ENCODE assay signal across 9 mouse cellular contexts in the genomic region with DNA sequence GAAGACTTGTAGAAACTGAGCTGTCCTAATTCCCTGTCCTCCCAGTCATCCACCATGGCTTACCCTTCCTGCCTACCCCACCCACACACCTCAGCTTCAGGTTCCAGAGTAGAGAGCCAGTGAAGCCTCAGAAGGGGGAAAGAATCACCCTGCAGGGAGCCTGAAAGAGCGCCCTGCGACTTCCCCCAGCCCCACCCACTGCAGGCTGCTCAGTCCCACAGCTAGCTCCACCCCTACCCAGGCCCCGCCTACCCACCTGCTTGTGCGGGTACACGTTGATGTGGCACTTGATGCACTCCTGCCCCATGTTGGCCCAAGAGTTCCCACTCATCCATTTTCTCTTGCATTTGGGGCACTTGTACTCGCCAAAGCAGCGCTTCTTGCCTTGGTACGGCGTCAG. TPM values are rescaled to one million over a fixed set of nuclear protein-coding genes. Genes with fewer than 3 reads are reported as not detected.
DNase-seq lines count a peak whose midpoint lies in the region; ATAC-seq and TF ChIP-seq lines count a peak whose summit lies in the region.
"Had no signal": no experiment of that assay in that cellular context is flagged by ENCODE, and none has a peak within 500 bp of the region (broad histone marks: within the 10 kb centered on the region; RNA-seq: fewer than 3 reads in every experiment).

No protein-coding gene starts in this region.

- no peak overlapping the region for H3K4me3 ChIP-seq in heart, postnatal 0 days (ENCODE audit: low read depth, low read length)
- no peak overlapping the region for H3K4me3 ChIP-seq in heart, embryonic 12.5 days
- no peak overlapping the region for H3K4me3 ChIP-seq in embryonic facial prominence, embryonic 10.5 days
- H3K4me3 ChIP-seq in liver, embryonic 16.5 days (ENCODE audit: low read depth, low read length): no peak overlapping the region
- no peak overlapping the region for H3K4me3 ChIP-seq in midbrain, embryonic 16.5 days (ENCODE audit: low read depth, low read length)

- H3K4me1 ChIP-seq in heart, postnatal 0 days (ENCODE audit: control insufficient read depth, insufficient read depth): peaks cover 1% of the 10 kb centered on the region; the same call in 1 of the 2 replicates
- H3K4me1 ChIP-seq in heart, embryonic 12.5 days (replicated peaks): peaks cover 32% of the 10 kb centered on the region
- H3K4me1 ChIP-seq in embryonic facial prominence, embryonic 10.5 days: peaks cover 59% of the 10 kb centered on the region
- no peaks in the 10 kb centered on the region for H3K4me1 ChIP-seq in liver, embryonic 16.5 days (ENCODE audit: control insufficient read depth, low read depth, low read length)
- 0 out of 2 replicates have a peak, but pooled peaks cover 3% of the 10 kb centered on the region for H3K4me1 ChIP-seq in midbrain, embryonic 16.5 days (ENCODE audit: control insufficient read depth, insufficient read depth, low read length)

- no peak for TF ChIP-seq EP300 in heart, postnatal 0 days (IDR thresholded peaks at IDR 0.05; ENCODE audit: low read depth)

- H3K9me3 ChIP-seq in heart, postnatal 0 days (replicated peaks; ENCODE audit: control insufficient read depth, low read length): no peaks in the 10 kb centered on the region
- no peaks in the 10 kb centered on the region for H3K9me3 ChIP-seq in heart, embryonic 12.5 days (replicated peaks)
- no peaks in the 10 kb centered on the region for H3K9me3 ChIP-seq in embryonic facial prominence, embryonic 10.5 days
- H3K9me3 ChIP-seq in liver, embryonic 16.5 days (replicated peaks; ENCODE audit: control insufficient read depth, low read length): no peaks in the 10 kb centered on the region
- no peaks in the 10 kb centered on the region for H3K9me3 ChIP-seq in midbrain, embryonic 16.5 days (replicated peaks; ENCODE audit: control insufficient read depth, low read length, poor library complexity, severe bottlenecking)

- DNase-seq in heart, postnatal 0 days (ENCODE audit: low spot score): no peak
- no peak for DNase-seq in embryonic facial prominence, embryonic 10.5 days (ENCODE audit: low spot score)
- peak; percentile 71 for DNase-seq in testis, postnatal 14 days (ENCODE audit: low spot score)
- no peak for DNase-seq in urinary bladder, postnatal 36 days (ENCODE audit: low spot score in 2 of 2)
- DNase-seq in right cerebral cortex, adult 2 months (ENCODE audit: low spot score in 2 of 2): no peak
- DNase-seq: kidney, adult 2 months had no signal

- TF ChIP-seq CTCF in heart, postnatal 0 days (IDR thresholded peaks at IDR 0.05; ENCODE audit: low read depth): no peak

- H3K27me3 ChIP-seq in heart, postnatal 0 days (ENCODE audit: control insufficient read depth, insufficient read depth, low read length): no peaks in the 10 kb centered on the region
- H3K27me3 ChIP-seq in heart, embryonic 12.5 days (replicated peaks): no peaks in the 10 kb centered on the region
- H3K27me3 ChIP-seq in embryonic facial prominence, embryonic 10.5 days (replicated peaks; ENCODE audit: low read depth, poor library complexity, severe bottlenecking): no peaks in the 10 kb centered on the region
- no peaks in the 10 kb centered on the region for H3K27me3 ChIP-seq in liver, embryonic 16.5 days (ENCODE audit: control insufficient read depth, insufficient read depth, low read depth, low read length)
- no peaks in the 10 kb centered on the region for H3K27me3 ChIP-seq in midbrain, embryonic 16.5 days (ENCODE audit: control insufficient read depth, insufficient read depth, low read depth, low read length)

- ATAC-seq in heart, postnatal 0 days (ENCODE audit: insufficient read depth, low read depth): no peak
- no peak for ATAC-seq in heart, embryonic 12.5 days (ENCODE audit: insufficient number of reproducible peaks, low FRiP score)
- ATAC-seq in liver, embryonic 16.5 days (ENCODE audit: low read depth): 0 out of 2 replicates have a peak, but pooled peaks have one; percentile 14
- ATAC-seq in midbrain, embryonic 16.5 days: no peak

- H3K36me3 ChIP-seq in heart, postnatal 0 days (replicated peaks; ENCODE audit: control insufficient read depth, insufficient read depth, low read length): peaks cover 38% of the 10 kb centered on the region
- H3K36me3 ChIP-seq in heart, embryonic 12.5 days: peaks cover 40% of the 10 kb centered on the region
- peaks cover 44% of the 10 kb centered on the region for H3K36me3 ChIP-seq in embryonic facial prominence, embryonic 10.5 days (replicated peaks)
- H3K36me3 ChIP-seq in liver, embryonic 16.5 days (ENCODE audit: control insufficient read depth, insufficient read depth): no peaks in the 10 kb centered on the region
- no peaks in the 10 kb centered on the region for H3K36me3 ChIP-seq in midbrain, embryonic 16.5 days (ENCODE audit: control insufficient read depth, insufficient read depth, low read length)

- no peak overlapping the region for H3K4me2 ChIP-seq in heart, postnatal 0 days (ENCODE audit: low read depth, low read length)
- no peak overlapping the region for H3K4me2 ChIP-seq in heart, embryonic 12.5 days
- no peak overlapping the region for H3K4me2 ChIP-seq in liver, embryonic 16.5 days (ENCODE audit: low read depth, low read length)
- no peak overlapping the region for H3K4me2 ChIP-seq in midbrain, embryonic 16.5 days (ENCODE audit: low read length)

- H3K9ac ChIP-seq in heart, postnatal 0 days (replicated peaks; ENCODE audit: low read depth, low read length): no peak overlapping the region
- no peak overlapping the region for H3K9ac ChIP-seq in heart, embryonic 12.5 days
- no peak overlapping the region for H3K9ac ChIP-seq in liver, embryonic 16.5 days (ENCODE audit: low read depth, low read length)
- H3K9ac ChIP-seq in midbrain, embryonic 16.5 days (ENCODE audit: low read depth, low read length): no peak overlapping the region

- H3K27ac ChIP-seq in heart, postnatal 0 days (ENCODE audit: low read depth): peak overlapping the region; percentile 54; the same call in 1 of the 2 replicates
- H3K27ac ChIP-seq in heart, embryonic 12.5 days (ENCODE audit: poor library complexity, severe bottlenecking): no peak overlapping the region
- peak overlapping the region; percentile 84 for H3K27ac ChIP-seq in embryonic facial prominence, embryonic 10.5 days (replicated peaks)
- H3K27ac ChIP-seq in liver, embryonic 16.5 days (ENCODE audit: low read length): no peak overlapping the region
- H3K27ac ChIP-seq in midbrain, embryonic 16.5 days (ENCODE audit: low read length): no peak overlapping the region

- WGBS in heart, postnatal 0 days: 81% methylated on average over 9 of the region's 9 CpGs
- WGBS in heart, embryonic 12.5 days: 57% methylated on average over 9 of the region's 9 CpGs
- 54% methylated on average over 9 of the region's 9 CpGs for WGBS in embryonic facial prominence, embryonic 10.5 days
- WGBS in liver, embryonic 16.5 days (ENCODE audit: insufficient replicate concordance): 40% methylated on average over 9 of the region's 9 CpGs
- WGBS in midbrain, embryonic 16.5 days: 53% methylated on average over 9 of the region's 9 CpGs

RNA-seq across cellular contexts. Expression of a gene that starts 25.4 kb away (rescaled TPM):
- total RNA-seq in heart, postnatal 0 days (2014; rRNA removed; ENCODE audit: low replicate concordance): 205 and 222 TPM in 2 replicates
- 140 and 151 TPM in 2 replicates for polyA plus RNA-seq in heart, postnatal 0 days (2015; fragmentation: Nextera tagmentation; extraction: Ambion mirVana)
- 101 and 104 TPM in 2 replicates for polyA plus RNA-seq in heart, embryonic 12.5 days (2016; fragmentation: Nextera tagmentation; extraction: Ambion mirVana)
- 76.6 and 77.0 TPM in 2 replicates for polyA plus RNA-seq in embryonic facial prominence, embryonic 10.5 days (2016; fragmentation: Nextera tagmentation; extraction: Ambion mirVana)
- 20.5 and 26.0 TPM in 2 replicates for polyA plus RNA-seq in liver, embryonic 16.5 days (2015; fragmentation: Nextera tagmentation; extraction: Ambion mirVana)
- polyA plus RNA-seq in midbrain, embryonic 16.5 days (2015; fragmentation: Nextera tagmentation; extraction: Ambion mirVana): 29.6 and 40.3 TPM in 2 replicates

RNA-seq across cellular contexts. Expression of a gene that starts 49.5 kb away (rescaled TPM):
- total RNA-seq in heart, postnatal 0 days (2014; rRNA removed; ENCODE audit: low replicate concordance): 36.6 and 40.3 TPM in 2 replicates
- 14.9 and 18.5 TPM in 2 replicates for polyA plus RNA-seq in heart, postnatal 0 days (2015; fragmentation: Nextera tagmentation; extraction: Ambion mirVana)
- 30.4 and 31.9 TPM in 2 replicates for polyA plus RNA-seq in heart, embryonic 12.5 days (2016; fragmentation: Nextera tagmentation; extraction: Ambion mirVana)
- polyA plus RNA-seq in embryonic facial prominence, embryonic 10.5 days (2016; fragmentation: Nextera tagmentation; extraction: Ambion mirVana): 12.9 and 15.2 TPM in 2 replicates
- polyA plus RNA-seq in liver, embryonic 16.5 days (2015; fragmentation: Nextera tagmentation; extraction: Ambion mirVana): 4.5 and 5.5 TPM in 2 replicates
- 11.0 and 12.2 TPM in 2 replicates for polyA plus RNA-seq in midbrain, embryonic 16.5 days (2015; fragmentation: Nextera tagmentation; extraction: Ambion mirVana)

Comparison
In these comparisons a context has a peak if more than half of its experiments do, and no peak if none do; other contexts are left out.
1. H3K27ac ChIP-seq: peak in heart, postnatal 0 days (single experiment) and embryonic facial prominence, embryonic 10.5 days (single experiment); none in heart, embryonic 12.5 days (single experiment), liver, embryonic 16.5 days (single experiment) and midbrain, embryonic 16.5 days (single experiment).